Mouse (Mus musculus): ENCODE measurements at regions not wholly inside any gene's neighbourhood (a gene's known extent, or its start where the extent isn't known, plus 50 kb on each side); places are given as distances from the start of the nearest gene placed in this dataset.

GRCm38 (mm10) chr1:50622870-50623607 is 277.4 kb upstream of the Tmeff2 start:
- Histone ChIP-seq H3K27ac (no peak overlapping the region), H3K9ac (no peak overlapping the region), H3K4me1 (no peaks in the 10 kb centered on the region), H3K4me3 (no peak overlapping the region), H3K4me2 (replicated peaks) (no peak overlapping the region), H3K27me3 (no peaks in the 10 kb centered on the region), H3K9me3 (replicated peaks) (no peaks in the 10 kb centered on the region), H3K36me3 (no peaks in the 10 kb centered on the region)
- peak; percentile 60; the same call in 1 of the 2 replicates for ATAC-seq (ENCODE audit: low FRiP score)
- 61% methylated on average over 5 of the region's 5 CpGs for whole genome bisulfite sequencing

GRCm38 (mm10) chr1:50629000-50629399 is 271.4 kb upstream of the Tmeff2 start:
- H3K27me3 ChIP-seq, result no peaks in the 10 kb centered on the region
- no peaks in the 10 kb centered on the region for H3K9me3 ChIP-seq (replicated peaks)
- H3K9ac ChIP-seq, result no peak overlapping the region
- H3K27ac ChIP-seq, result no peak overlapping the region
- no peak overlapping the region for H3K4me3 ChIP-seq
- no peak overlapping the region for H3K4me2 ChIP-seq (replicated peaks)
- H3K4me1 ChIP-seq, result no peaks in the 10 kb centered on the region
- WGBS, result 80% methylated on average over 4 of the region's 4 CpGs
- H3K36me3 ChIP-seq, result no peaks in the 10 kb centered on the region
- ATAC-seq (ENCODE audit: low FRiP score), result 0 out of 2 replicates have a peak, but pooled peaks have one; percentile 50

DNA sequence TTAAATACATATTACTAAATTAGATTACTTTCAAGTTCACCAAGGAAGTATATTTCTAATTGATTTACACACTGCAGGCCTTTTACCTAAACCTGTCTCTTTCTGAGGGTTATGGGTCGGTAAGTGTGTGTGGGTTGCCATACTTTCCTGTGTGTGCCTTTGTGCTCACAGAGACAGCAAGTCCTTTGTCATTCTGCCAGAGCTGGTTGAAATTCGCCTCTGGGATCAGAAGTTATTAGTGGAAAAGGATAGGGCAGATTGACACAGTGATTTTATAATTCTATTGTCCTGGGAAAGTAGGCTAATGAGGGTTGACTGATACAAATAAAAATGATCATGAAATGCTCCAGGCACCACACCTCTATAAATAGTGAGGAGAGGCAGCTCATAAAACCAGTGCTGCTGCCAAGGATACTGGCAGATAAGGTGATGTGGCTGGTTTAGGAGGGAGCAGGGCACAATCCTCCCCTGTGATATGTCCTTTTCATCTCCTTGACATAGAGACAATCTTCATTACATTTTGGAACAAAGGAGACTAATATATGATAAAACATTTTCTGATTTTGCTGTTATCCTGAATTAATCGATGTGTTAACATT is 270.9 kb upstream of the Tmeff2 start:
- Histone ChIP-seq H3K4me3 (no peak overlapping the region), H3K4me1 (no peaks in the 10 kb centered on the region), H3K4me2 (replicated peaks) (no peak overlapping the region), H3K9ac (no peak overlapping the region), H3K27ac (no peak overlapping the region), H3K9me3 (replicated peaks) (no peaks in the 10 kb centered on the region), H3K27me3 (no peaks in the 10 kb centered on the region), H3K36me3 (no peaks in the 10 kb centered on the region)
- 56% methylated on average over 3 of the region's 3 CpGs for WGBS
- ATAC-seq (ENCODE audit: low FRiP score), result peak; percentile 87

GRCm38 (mm10) chr1:50637992-50638391 is 262.5 kb upstream of the Tmeff2 start:
- ATAC-seq (ENCODE audit: low FRiP score), result no peak
- H3K9me3 ChIP-seq (replicated peaks), result no peaks in the 10 kb centered on the region
- 68% methylated on average over 1 of the region's 1 CpGs for WGBS

DNA sequence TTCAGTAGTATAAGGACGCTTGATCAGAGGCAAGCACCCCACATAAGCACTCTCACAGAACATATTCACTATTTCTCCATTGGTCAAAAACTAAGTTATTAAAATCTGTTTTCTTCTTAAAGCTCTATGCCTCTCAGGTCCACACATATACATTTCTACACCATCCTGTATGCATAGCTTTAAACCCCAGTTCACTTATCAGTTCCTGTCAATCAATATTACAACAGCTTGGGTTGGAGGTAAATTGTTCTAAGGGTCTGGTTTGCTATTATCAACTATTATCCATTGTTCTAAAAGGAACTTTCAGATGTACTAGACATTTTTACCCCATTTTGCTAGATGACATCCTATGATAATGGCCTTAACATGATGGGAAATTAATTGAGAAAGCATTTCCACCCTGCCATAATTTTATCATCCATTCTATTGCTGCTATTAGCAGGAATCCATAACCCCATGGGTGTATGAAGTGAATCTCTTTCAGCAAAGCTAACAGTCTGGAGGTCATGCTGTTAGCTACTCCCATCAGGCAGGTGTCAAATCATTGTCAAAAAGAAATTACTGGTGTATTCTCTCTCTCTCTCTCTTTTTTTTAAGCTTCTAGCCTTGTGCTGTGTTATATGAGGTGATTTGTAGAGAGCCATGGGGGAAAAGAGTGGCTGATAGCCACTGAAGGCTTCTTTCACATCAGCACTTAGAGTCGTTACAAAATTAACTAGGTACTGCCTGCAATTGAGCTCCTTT is 253.3 kb upstream of the Tmeff2 start:
- Histone ChIP-seq H3K4me1 (no peaks in the 10 kb centered on the region), H3K36me3 (no peaks in the 10 kb centered on the region), H3K27ac (no peak overlapping the region), H3K4me3 (no peak overlapping the region), H3K9me3 (replicated peaks) (no peaks in the 10 kb centered on the region), H3K9ac (no peak overlapping the region), H3K4me2 (replicated peaks) (no peak overlapping the region), H3K27me3 (no peaks in the 10 kb centered on the region)
- peak; percentile 65 for ATAC-seq (ENCODE audit: low FRiP score)
- WGBS, result 70% methylated on average over 2 of the region's 2 CpGs

More at GRCm38 (mm10) chr1:50637992-50638391, 262.5 kb upstream of the Tmeff2 start:
- H3K4me3 ChIP-seq, result no peak overlapping the region
- H3K27me3 ChIP-seq, result no peaks in the 10 kb centered on the region
- no peaks in the 10 kb centered on the region for H3K36me3 ChIP-seq
- no peak overlapping the region for H3K27ac ChIP-seq
- H3K4me1 ChIP-seq, result no peaks in the 10 kb centered on the region
- no peak overlapping the region for H3K4me2 ChIP-seq (replicated peaks)
- H3K9ac ChIP-seq, result no peak overlapping the region

DNA sequence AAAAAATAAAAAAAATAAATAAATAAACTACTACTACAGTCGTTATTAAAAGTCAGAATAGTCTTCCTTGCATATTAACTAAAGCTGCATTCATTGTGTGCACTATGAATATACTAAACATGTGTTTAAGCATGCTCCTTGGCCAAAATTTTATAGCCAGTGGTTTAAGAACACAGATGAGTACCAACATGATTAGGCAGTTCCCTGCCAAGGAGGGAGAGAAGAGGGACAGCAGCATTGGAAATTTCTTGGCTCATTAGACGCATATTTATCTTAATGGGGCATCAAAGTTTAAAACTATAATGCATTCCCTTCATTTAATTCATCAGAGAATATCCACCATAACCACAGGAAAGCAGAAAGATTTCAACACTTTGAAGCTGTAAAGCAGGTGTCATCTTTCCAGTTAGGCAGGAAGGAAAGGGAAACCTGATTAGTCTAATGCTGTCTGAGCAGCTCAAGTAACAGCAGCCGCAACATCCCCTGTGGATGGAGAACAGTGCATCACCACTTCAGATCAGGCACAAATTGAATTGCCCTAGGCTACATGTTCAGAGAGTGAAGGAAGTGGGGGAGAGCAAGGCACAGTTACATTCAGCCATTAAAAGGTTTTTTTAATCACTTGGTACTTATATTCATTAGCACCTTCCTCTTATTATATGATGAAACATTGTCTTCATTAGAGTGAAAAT is 248.3 kb upstream of the Tmeff2 start:
- H3K4me3 ChIP-seq, result no peak overlapping the region
- no peak overlapping the region for H3K4me2 ChIP-seq (replicated peaks)
- 59% methylated on average over 3 of the region's 3 CpGs for WGBS
- H3K9me3 ChIP-seq (replicated peaks), result no peaks in the 10 kb centered on the region
- no peak overlapping the region for H3K9ac ChIP-seq
- H3K4me1 ChIP-seq, result no peaks in the 10 kb centered on the region
- ATAC-seq (ENCODE audit: low FRiP score), result peak; percentile 85
- no peak overlapping the region for H3K27ac ChIP-seq
- H3K36me3 ChIP-seq, result no peaks in the 10 kb centered on the region
- no peaks in the 10 kb centered on the region for H3K27me3 ChIP-seq

DNA sequence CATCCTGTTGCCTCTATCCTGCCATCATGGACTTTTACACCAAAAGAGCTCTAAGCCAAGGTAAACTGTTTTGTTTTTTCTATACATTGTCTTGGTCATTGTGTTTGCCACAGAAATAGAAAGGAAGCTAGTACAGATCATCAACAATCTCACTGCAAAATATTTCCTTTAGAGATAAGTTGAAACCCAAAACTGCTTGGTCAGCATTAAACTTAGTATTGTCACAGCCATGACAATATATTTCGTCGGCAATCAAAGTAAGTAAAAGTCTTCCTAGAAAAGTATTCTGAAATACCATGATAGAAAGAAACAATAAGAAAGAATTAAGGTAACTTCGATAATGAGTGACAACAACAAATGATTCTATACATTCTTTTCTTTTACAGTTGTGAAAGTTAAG is 235.3 kb upstream of the Tmeff2 start:
- 89% methylated on average over 3 of the region's 3 CpGs for WGBS
- no peak overlapping the region for H3K9ac ChIP-seq
- H3K27ac ChIP-seq, result no peak overlapping the region
- H3K4me3 ChIP-seq, result no peak overlapping the region
- H3K27me3 ChIP-seq, result no peaks in the 10 kb centered on the region
- ATAC-seq (ENCODE audit: low FRiP score), result no peak
- H3K9me3 ChIP-seq (replicated peaks), result no peaks in the 10 kb centered on the region
- no peaks in the 10 kb centered on the region for H3K4me1 ChIP-seq
- no peak overlapping the region for H3K4me2 ChIP-seq (replicated peaks)
- no peaks in the 10 kb centered on the region for H3K36me3 ChIP-seq

GRCm38 (mm10) chr1:50682971-50683370 is 217.5 kb upstream of the Tmeff2 start:
- no peak for ATAC-seq (ENCODE audit: low FRiP score)
- no peaks in the 10 kb centered on the region for H3K4me1 ChIP-seq

DNA sequence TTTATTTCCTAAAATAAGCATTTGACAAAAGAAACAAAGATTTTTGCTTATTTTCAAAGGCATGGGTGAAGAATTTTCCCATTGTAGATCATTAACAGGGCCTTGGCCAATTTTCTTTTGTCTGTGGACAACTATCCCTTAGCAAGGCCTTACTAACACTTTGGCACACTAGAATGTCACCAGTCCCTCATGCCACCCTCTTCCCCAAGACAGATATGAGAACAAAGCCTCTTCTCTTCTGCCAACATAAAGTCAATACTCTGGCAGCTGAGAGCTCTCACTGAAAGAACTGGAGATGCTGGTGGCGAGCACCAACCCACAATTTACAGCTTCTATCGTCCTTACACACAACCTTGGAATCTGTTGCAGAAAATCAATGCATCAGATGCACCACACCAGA is 215.1 kb upstream of the Tmeff2 start:
- no peak overlapping the region for H3K4me3 ChIP-seq
- H3K36me3 ChIP-seq, result no peaks in the 10 kb centered on the region
- no peaks in the 10 kb centered on the region for H3K4me1 ChIP-seq
- H3K9ac ChIP-seq, result no peak overlapping the region
- WGBS, result 75% methylated on average over 2 of the region's 2 CpGs
- ATAC-seq (ENCODE audit: low FRiP score), result no peak
- no peak overlapping the region for H3K4me2 ChIP-seq (replicated peaks)
- no peaks in the 10 kb centered on the region for H3K27me3 ChIP-seq
- no peaks in the 10 kb centered on the region for H3K9me3 ChIP-seq (replicated peaks)
- H3K27ac ChIP-seq, result no peak overlapping the region

More at GRCm38 (mm10) chr1:50682971-50683370, 217.5 kb upstream of the Tmeff2 start:
- no peaks in the 10 kb centered on the region for H3K9me3 ChIP-seq (replicated peaks)
- WGBS, result 89% methylated on average over 3 of the region's 3 CpGs
- H3K9ac ChIP-seq, result no peak overlapping the region
- H3K27me3 ChIP-seq, result no peaks in the 10 kb centered on the region
- no peak overlapping the region for H3K4me2 ChIP-seq (replicated peaks)
- no peaks in the 10 kb centered on the region for H3K36me3 ChIP-seq
- no peak overlapping the region for H3K27ac ChIP-seq
- no peak overlapping the region for H3K4me3 ChIP-seq

- H3K9me3 ChIP-seq (replicated peaks), result no peaks in the 10 kb centered on the region
- no peaks in the 10 kb centered on the region for H3K27me3 ChIP-seq
- no peak overlapping the region for H3K27ac ChIP-seq
- no peaks in the 10 kb centered on the region for H3K4me1 ChIP-seq
- H3K4me3 ChIP-seq, result no peak overlapping the region
- H3K9ac ChIP-seq, result no peak overlapping the region
- 95% methylated on average over 1 of the region's 1 CpGs for WGBS
- H3K36me3 ChIP-seq, result no peaks in the 10 kb centered on the region
- H3K4me2 ChIP-seq (replicated peaks), result no peak overlapping the region
- no peak for ATAC-seq (ENCODE audit: low FRiP score)
Observed at GRCm38 (mm10) chr1:50696916-50697315, 203.5 kb upstream of the Tmeff2 start.

GRCm38 (mm10) chr1:50697333-50698216 is 202.9 kb upstream of the Tmeff2 start:
- 86% methylated on average over 7 of the region's 7 CpGs for WGBS
- no peak for ATAC-seq (ENCODE audit: low FRiP score)
- Histone ChIP-seq H3K4me3 (no peak overlapping the region), H3K4me2 (replicated peaks) (no peak overlapping the region), H3K9me3 (replicated peaks) (no peaks in the 10 kb centered on the region), H3K4me1 (no peaks in the 10 kb centered on the region), H3K27ac (no peak overlapping the region), H3K27me3 (no peaks in the 10 kb centered on the region), H3K9ac (no peak overlapping the region), H3K36me3 (no peaks in the 10 kb centered on the region)

Data from hindbrain, embryonic 12.5 days (tissue).